Mouse (Mus musculus): ENCODE measurements around the gene Glyctk.

GRCm38 (mm10) chr9:106177799-106178198 lies 19.9 kb upstream of the Glyctk start:
- TF ChIP-seq GATA1 (IDR thresholded peaks at IDR 0.05; ENCODE audit: borderline replicate concordance, low read length) = no peak
- TF ChIP-seq FLI1 (IDR thresholded peaks at IDR 0.05; ENCODE audit: low read length) = no peak
